Mouse (Mus musculus) cerebellum, adult 11-12 months (tissue): Measurements from ENCODE around the gene Rgcc.

ENCODE experiments used
- DNase-seq: peaks from one replicate; pipeline ENCODE4 v3.0.0; 2022

Gene Rgcc

GRCm38 (mm10) chr14:79301466-79301875 lies at the start of gene Rgcc:
Gene Rgcc, minus strand, starts transcription at chr14:79301645.
- DNase-seq: peak; percentile 95

- no peak for DNase-seq
Measured at GRCm38 (mm10) chr14:79346384-79346783, 44.9 kb upstream of the Rgcc start.

- no peak for DNase-seq
Measured at GRCm38 (mm10) chr14:79335613-79336012, 34.2 kb upstream of the Rgcc start.

DNA sequence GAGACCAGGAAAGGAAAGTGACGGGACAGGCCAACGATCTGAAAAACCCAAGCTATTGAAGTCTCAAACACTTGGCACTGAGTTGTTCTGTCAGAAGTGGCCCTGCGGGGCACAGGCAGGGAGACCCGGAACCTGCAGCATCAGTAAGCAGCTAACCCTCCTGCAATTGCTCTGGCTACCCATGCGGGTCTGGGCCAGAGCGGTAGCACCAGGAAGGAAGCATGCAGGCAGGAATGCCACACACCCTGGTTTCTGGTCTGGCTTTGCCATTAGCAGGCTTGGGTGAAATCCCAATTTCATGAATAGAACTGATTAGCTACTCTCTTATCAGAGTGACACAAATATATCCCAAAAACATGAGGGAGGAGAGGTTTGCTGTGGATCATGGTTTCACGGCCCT lies 30.5 kb upstream of the Rgcc start:
- DNase-seq: no peak

- DNase-seq: no peak
Measured at GRCm38 (mm10) chr14:79330944-79331561, 29.6 kb upstream of the Rgcc start.

GRCm38 (mm10) chr14:79327033-79327432 lies 25.6 kb upstream of the Rgcc start:
- peak; percentile 28 for DNase-seq

DNA sequence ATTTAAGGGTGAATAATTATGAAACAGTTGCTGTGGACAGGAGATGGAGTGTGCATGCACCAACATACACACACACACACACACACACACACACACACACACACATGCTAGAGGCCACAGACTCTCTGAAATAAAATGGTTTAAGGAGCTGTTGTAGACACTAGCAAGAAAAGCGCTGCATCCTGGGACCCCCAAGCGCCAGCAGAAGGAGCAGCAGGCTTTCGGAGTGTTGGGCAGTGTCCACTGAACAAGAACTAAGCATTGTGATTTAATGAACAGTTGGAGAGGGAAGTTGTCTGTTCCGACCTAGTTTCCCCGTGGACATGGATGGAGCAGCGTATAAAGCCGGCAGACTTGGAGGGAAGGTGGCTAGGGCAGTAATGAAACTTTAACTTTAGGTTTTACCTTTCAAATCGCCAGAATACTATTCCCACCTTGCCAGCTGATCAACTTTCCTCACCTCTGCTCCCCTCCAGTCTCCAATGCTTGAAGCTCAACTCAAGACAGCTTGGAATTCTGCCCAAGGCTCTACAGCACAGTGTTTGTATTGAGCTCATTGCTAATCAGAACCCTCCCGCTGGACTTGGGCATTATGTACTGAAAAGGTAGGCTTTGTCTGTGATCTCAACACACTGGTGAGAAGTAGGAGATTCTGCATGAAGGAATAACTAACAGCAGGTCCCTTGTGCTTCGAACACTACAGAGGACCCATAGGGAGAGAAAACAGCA lies 22.8 kb upstream of the Rgcc start:
- no peak for DNase-seq

DNA sequence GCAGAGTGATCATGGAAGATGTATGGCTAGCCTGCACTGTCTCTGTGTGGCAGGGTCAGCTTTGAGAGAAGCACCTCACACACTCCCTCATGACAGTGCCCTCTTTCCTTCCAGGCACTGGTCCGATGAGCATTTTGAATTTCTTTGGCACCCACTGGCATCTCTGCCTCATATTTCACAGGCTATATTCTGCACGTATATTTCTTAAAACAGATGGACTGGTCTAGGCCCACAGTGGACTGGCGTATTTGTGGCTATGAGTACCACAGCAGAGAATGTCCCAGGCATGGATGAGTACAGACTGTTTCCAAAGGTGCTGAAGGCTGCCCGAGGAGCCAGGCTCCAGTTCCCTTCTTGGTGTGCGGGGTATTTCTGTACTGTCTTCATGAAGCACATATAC lies 20.4 kb upstream of the Rgcc start:
- no peak for DNase-seq

DNA sequence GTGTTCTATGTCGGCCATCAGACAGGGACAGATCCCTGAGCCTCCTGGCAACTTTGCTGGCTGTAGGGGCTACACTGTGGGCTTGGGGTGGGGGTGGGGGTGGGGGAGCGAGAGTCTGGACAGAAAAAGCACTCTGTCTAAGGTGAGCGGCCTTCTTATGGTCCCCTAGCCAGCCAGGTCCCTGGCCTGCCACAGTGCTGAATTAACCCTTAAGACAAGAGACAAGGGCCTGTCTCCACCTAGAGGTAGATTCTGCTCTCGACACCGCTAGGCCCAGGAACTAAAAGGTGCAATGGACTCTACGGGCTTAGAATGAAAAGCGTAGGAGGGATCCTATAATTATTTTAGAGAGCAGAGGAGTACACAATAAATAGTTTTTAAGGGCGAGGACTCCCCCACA lies 19.7 kb upstream of the Rgcc start:
- no peak for DNase-seq

- DNase-seq: no peak
Measured at GRCm38 (mm10) chr14:79317602-79318001, 16.2 kb upstream of the Rgcc start.

GRCm38 (mm10) chr14:79315877-79316276 lies 14.4 kb upstream of the Rgcc start:
- no peak for DNase-seq

GRCm38 (mm10) chr14:79314245-79315010 lies 13.0 kb upstream of the Rgcc start:
- DNase-seq: no peak

GRCm38 (mm10) chr14:79313439-79314175 lies 12.2 kb upstream of the Rgcc start:
- no peak for DNase-seq

GRCm38 (mm10) chr14:79312719-79313118 lies 11.3 kb upstream of the Rgcc start:
- no peak for DNase-seq

DNA sequence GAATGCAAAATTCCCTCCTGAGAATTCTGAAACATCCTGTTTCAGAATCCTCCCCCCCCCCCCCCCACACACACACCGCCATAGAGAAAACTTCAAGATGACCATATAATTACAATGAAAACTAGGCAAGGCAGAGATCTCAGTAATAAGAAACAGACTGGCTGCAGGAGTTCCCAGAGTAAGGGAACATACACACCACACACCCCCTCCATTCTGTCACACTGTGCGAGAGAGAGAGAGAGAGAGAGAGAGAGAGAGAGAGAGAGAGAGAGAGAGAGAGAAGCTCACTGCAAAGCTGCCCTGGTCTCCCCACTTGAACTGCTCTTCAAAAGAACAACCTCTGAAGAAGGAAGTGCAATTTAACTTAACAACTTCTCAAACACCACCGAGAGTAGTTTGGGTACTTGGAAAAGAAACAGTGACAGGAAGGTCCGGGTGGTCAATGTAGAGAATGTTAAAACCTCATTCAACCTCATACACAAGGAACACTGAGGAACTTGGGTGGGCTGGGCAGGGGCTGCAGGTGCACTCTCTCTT lies 10.5 kb upstream of the Rgcc start:
- DNase-seq: no peak

- no peak for DNase-seq
Measured at GRCm38 (mm10) chr14:79309115-79309514, 7.7 kb upstream of the Rgcc start.

DNA sequence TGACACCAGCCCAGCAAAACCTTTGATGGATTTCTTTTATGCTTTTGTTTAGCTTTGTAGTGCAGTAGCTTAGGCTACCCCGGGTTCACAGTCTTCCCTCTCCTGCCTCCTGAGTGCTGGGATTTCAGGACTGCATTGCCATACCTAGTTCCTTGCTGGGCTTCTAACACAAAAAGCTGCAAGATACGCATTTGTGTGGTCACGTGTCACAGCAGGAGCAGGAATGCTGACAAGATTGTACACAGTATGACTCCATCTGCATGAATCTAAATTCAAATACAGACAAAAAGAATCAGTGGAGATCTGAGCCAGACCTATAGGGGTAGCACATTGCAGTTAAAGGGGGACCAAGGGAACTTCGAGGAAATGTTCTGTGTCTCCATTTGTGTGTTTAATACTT lies 6.9 kb upstream of the Rgcc start:
- DNase-seq: no peak

- no peak for DNase-seq
Measured at GRCm38 (mm10) chr14:79307908-79308307, 6.5 kb upstream of the Rgcc start.

- DNase-seq: no peak
Measured at GRCm38 (mm10) chr14:79307138-79307537, 5.7 kb upstream of the Rgcc start.

DNA sequence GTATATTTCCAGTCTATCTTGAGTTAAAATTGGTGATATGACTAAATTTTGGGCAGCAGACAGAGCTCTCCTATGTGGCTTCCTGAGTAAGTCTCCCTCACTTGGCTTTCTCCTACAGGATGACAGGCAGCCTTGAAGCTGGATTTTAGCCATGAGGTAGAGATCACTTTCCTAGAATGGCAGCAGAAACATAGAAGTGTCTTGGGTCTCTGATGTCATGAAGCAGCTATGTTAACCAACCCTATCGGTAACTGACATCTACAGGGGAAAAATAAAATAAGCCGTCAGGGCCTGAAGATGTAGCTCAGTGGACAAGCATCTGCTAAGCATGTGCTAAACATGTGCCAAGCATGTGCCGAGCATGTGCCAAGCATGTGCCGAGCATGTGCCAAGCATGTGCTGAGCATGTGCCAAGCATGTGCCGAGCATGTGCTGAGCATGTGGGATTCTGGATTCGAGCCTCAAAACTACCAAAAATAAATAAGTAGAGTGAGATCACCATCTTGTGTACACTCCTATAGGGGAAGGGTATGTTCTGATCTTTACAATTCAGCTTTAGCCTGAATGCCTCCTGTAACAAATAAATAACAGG lies 3.5 kb upstream of the Rgcc start:
- no peak for DNase-seq

- peak; percentile 20 for DNase-seq
Measured at GRCm38 (mm10) chr14:79303150-79303549, 1.7 kb upstream of the Rgcc start.

DNA sequence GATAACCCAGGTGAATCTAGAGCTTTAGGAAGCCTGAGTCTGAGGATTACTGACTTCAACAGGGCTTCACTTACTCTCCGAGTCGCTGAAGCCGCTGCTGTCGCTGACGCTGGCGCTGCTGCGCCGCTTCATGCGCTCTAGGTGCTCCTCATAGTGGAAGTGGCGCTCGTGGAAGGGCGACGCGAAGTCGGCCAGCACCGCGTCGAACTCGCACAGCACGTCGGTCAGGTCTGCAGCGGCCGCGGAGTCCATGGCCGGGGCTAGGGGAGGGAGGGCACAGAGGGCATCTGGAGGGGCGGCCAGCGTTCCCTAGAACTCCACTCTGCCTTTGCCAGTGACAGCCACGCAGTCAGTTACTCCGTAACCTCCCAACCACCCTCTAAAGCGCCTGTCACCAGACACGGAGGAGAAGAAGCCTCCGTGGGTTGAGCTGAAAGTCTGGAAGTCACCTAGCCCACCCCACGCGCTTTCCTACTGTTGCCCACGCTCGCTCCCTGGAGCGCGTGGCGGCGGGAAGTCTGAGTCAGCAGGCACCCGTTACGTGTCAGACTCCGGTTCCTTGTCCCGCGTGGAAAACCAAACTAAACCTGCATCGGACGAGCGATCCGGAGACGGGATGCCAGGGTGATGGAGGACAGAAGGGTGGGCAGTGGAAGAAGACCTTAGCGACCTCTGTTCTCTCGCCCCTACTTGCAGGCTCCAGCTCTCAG lies 649 bp downstream of the Rgcc start:
- peak; percentile 22 for DNase-seq
